Mouse (Mus musculus): ENCODE measurements around the gene Reg3g.
"Not testable (repeated sequence)": the region's sequence is repeated elsewhere in the genome, so short reads cannot be mapped to it uniquely, and the experiment has no call there.

Gene Reg3g

DNA sequence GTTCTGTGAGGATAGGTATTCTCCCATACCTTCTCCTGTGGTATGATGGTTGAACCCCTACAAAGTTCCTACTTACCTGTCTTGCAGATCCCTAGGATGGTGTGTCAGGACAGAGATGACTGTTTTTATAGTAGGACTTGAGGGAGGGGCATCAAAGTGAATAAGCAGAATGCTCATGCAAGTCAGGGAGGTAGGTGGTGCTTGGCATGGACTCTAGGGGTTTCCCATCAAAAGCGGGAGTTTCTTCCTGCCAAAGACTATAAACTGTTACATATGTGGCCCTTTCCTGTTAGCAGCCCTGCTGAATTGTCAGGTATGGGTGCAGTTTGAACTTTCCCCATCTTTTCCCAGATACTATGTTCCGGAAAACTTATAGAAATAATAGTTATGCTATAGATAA is at the start of gene Reg3g:
Gene Reg3g, minus strand, starts transcription at position 101 of the 400 bp plus-strand sequence.
- DNase-seq (ENCODE audit: low spot score), result no peak

DNA sequence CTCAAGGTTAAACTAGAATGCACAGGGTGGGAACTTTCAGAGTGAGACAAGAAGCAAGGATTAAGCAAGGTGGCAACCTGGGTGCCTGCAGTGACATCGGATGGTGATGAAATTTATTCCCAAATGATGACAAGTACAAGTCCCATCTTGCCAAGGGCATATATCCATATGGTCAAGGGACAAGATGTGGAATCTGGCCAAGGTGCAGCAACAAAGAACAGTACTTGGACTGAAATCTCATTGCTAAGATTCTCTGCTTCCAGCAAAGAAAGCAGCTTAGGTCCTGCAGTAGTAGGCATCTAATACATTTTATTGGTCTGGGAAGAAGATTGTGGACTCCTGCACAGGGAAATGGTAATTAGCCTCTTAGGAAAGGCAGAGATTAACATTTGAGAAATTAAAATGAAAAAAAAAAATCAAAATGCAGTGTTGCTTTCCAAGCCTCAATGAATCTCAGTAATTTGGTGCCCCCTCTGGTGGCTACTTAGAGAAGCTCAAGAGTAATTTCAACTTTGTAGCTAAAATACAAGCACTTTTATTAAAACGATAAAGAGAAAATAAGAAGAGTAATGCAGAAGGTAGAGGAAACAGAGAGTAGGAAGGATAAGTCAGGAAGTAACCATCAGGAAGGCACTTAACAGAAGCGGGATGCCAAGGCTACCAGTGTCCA is 47.2 kb upstream of the Reg3g start:
- DNase-seq (ENCODE audit: low spot score), result no peak

DNA sequence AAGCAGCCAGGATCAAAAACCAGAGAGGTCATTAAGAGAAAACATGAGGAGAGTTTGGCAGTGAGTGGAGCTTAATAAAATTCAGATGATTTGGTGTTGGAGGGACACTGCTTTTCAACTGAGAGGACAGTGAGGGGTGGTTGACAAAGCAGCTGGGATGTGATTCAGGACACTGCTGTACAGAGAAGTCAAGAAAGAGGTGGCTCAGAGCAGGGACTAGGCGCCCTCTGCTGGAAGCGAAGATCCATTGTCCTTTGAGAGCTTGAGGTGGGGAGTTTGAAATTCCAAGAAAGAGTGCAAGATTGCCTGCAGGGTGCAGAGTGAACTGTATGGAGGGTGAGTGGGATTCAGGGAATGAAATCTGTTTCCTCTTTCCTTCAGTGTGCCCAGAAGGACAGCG is 44.2 kb upstream of the Reg3g start:
- DNase-seq (ENCODE audit: low spot score), result peak; percentile 5

DNA sequence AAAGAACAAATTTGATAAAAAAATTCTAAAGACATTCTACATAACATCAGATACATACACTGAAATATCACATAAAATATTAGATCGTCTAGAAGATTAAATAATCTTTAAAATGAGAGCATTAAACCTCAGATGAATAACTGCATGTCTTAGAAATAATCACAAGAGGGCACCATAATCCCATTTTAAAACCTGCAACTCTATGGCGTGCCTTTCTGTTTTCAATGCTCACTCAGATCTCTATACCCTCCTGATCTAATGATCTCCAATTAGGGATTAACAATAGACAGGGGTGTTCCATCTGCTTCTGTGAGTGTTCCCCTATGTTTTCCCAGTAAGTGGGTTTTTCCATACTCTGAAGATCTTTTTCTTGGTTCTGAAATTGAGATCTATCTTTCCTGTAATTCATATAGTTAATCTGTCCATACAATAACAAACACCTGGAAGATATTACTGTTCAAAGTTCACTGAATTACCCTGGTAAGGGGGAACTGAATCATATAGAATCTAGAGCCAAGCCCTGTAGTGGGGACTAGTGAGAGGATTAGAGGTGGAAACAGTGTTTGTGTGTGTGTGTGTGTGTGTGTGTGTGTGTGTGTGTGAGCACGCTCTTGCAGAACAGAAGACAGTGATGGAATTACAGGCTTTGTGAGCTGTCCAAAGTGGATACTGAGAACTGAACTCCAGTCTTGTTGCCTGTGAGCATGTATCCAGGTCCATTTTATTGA is 41.7 kb upstream of the Reg3g start:
- DNase-seq (ENCODE audit: low spot score), result no peak

DNA sequence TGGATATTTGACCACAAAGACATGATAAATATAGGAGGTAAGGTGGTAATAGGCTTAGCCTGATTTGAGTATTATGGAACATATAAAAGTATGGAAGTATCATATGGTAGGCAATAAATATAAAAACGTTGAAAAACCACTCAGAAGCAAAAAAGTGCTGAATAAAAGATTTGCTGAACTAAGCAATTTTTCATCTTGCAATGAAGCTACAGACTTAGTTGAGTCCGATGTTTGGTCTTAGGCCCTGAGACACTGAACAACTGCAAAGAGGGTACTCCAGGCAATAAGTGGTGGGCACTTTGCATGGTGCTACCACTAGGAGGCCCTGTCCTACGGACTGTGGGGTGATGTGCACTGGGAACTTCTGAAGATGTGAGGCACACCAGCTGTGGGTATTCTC is 37.1 kb upstream of the Reg3g start:
- DNase-seq (ENCODE audit: low spot score), result no peak

DNA sequence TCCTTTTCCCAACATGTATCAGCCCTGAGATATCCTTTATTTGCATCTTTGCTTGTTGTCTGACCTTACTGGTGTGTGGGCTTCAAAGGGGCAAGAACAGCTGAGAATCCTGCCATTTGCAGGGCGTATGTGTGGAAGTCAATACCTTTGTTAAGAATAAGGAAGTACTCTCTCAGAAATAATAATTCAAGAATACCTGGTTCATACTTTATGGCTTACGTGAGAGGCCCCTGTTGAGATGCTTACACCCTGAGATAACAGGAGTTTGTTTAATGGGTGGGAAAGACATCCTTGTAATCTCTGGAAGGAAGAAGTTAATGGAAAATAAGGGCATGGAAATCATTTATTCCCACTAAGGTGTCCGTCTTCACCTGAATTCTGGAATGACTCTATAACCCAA is 26.0 kb upstream of the Reg3g start:
- no peak for DNase-seq (ENCODE audit: low spot score)

DNA sequence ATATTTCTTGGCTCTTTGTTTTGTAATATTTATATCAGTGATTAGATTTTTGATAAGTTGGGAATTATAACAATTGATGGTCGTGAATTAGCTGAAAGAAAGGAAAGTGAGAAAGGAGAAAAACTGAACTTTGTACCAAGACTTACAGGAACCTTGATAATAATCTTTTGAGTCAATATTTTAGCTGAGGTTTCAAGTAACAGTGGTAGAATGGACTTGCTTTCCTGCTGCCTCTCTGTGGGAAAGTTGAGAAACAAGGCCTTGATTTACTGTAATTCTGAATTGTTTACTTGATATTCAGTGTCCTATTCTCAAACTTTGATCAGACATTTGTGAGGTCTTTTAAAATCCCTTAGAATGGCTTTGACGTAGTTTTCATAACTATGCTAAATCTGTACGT is 615 bp upstream of the Reg3g start:
- no peak for DNase-seq (ENCODE audit: low spot score)

DNA sequence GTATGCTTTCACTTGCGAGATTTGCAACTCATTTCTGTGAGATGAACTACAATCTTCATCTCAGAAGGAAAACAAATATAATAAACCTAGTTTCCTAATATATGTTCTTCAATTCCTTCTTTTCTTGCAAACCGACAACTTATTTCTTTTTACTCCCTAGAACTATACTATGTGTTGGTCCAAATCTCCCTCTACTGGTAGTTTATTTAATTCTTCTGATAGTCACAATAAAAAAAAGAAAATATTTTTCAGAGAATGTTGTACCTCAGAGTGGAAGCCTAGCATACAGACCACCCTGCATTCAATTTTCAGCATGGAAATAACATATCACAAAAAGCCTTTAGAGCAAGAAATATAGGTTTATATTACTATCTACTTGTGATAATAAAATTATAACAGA is 5.4 kb downstream of the Reg3g start:
- DNase-seq (ENCODE audit: low spot score), result no peak

DNA sequence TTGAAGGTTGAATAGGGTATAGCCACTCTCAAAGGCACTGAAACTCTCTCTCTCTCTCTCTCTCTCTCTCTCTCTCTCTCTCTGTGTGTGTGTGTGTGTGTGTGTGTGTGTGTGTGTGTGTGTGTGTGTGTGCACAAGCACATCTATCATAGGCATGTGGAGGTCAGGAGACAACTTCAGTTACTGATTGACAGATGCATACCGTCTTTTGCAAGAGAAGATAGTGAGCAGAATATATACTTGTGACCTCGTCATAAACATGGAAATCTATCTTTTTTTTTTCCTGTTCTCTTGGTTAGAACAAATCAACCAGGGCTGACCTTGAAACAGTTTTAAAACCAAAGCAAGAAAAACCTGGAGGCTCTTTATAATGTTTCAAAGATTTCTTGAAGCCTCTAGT is 6.3 kb downstream of the Reg3g start:
- no peak for DNase-seq (ENCODE audit: low spot score)

DNA sequence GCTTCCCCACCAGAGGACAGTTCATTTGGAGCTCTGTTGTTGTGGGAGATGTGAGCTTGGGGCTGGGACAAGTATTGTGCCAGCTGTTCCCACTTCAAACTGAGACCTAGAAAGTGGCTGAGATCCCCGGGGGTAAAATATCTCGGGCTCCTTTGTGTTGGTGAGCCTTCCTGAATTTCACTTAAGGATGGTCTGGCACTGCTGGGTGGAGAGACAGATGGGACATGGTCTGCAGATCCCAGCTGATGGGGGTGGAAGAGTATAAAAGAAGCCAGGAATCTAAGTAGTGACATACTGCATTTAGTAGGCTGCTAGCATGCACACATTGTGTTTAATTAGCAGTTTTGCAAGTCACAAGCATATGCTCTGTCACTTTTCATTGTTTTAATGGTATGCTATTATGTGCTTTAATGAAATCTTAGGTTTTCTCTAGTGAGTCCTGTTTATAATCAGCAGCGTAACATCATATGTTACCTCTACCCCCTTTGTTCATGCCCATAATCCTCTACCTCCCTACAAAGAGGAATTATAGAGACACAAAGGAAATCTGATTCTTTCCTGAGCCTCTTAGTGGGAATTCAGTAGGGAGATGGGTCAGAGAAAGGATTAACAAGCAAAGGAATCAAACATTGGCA is 8.4 kb downstream of the Reg3g start:
- no peak for DNase-seq (ENCODE audit: low spot score)

DNA sequence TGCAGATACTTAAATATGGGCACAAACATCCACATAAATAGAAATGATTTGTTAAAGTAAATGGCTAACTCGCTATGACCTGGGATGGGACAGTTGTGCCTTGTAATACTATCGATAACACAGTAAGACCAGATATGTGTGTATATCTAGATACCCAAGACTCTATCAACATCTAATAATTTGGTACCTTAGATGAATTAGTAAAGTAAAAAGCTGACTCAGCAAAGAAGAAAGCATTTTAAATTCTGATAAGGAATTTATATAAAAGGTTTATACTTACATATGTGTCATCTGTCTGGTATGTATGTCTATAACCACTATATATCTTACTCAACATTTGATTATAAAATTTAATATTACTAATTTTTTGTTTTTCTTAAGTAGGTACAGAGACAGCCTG is 15.9 kb downstream of the Reg3g start:
- DNase-seq (ENCODE audit: low spot score), result no peak

DNA sequence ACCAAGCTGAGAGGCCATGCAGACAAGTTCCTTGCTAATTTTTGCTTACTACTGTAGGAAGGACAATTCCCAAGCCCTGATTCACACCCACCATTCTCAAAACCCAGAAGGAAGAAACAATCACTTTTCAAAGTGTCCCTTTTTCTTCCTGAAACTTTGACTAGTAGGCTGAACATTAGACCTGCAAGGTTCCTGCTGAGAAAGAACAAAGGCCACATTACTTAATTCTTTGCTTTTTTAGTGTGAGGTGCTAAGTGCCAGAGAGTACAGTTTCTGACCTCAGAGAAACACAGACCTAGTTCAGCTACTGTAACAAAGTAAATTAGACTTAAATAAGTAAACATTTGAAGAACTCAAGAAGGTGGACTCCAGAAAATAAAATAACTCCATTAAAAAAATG is 20.3 kb downstream of the Reg3g start:
- DNase-seq (ENCODE audit: low spot score), result no peak

DNA sequence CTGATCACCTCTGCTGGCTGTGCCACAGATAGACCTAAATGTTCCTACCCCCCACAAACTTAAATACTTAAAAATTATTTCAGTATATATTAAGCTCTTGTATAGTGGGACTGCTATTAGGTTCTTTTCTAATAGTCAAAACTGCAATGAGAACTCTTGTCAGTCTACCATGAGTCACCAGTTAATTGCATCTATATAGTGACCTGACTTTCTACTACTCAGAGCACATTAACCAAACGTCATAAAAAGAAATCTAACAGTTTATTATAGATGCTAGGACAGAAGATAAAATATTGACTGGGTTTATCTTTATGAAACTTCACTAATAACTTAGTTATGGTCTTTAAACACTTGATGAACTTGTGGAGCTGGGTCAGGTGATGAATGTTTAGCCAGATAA is 21.5 kb downstream of the Reg3g start:
- no peak for DNase-seq (ENCODE audit: low spot score)

DNA sequence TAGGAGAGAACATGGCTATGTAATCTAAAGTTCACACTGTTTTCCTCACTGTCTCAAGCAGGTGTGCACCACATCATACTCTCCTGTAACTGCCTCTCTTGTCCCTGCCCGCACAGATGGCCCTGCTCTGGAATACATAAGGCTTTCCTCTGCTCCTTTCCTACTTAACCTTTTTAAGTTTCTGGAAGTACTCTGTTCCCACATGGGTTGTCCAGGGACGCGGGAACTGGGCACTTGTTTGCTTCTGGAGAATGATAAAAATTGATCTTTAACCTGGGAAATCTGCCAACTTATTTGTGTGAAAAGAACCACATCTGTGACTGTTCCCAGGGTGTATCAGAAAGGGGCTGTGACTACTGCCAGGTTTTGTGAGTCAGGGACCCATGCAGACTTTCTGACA is 43.2 kb downstream of the Reg3g start:
- DNase-seq (ENCODE audit: low spot score), result no peak

DNA sequence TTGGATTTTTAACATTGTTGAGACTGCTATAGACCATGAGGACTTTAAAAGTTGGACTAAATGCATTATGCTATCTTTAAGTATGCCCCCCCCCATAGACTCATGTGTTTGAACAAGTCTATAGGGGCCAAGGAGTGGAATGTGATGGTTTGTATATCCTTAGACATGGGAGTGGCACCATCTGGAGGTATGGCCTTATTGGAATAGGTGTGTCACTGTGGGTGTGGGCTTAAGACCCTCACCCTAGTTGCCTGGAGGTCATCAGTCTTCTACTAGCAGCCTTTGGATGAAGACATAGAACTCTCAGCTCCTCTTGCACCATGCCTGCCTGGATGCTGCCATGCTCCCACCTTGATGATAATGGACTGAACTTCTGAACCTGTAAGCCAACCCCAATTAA is 46.3 kb downstream of the Reg3g start, which contains the start of gene Reg1:
Gene Reg1, plus strand, starts transcription at position 301 of the 400 bp plus-strand sequence.
- not testable (repeated sequence) for DNase-seq (ENCODE audit: low spot score)

Data from testis, postnatal 14 days (tissue).